Mouse (Mus musculus): ENCODE measurements around the gene Ddx39b.

Ddx39b gene

DNA sequence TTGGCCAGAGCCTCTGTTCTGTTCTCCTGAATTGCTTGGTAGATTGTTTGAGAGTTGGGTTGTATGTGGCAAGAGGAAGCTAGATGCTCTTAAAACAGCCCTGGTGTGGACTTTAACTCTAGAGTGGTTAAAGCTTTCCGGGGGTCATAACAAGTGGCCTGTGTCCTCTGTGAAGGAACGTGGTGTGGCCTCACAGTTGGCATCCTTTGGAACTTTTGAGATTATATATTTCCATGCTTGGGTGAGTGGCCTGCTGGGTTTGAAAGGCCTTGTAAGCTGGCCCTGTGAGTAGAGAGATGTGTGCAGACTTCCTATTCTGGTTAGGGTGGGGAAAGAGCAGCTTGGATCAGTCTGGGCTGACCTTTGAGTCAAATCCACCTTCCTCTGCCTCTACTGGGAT is 3.5 kb downstream of the Ddx39b start:
- no peak for DNase-seq (ENCODE audit: low spot score)

DNA sequence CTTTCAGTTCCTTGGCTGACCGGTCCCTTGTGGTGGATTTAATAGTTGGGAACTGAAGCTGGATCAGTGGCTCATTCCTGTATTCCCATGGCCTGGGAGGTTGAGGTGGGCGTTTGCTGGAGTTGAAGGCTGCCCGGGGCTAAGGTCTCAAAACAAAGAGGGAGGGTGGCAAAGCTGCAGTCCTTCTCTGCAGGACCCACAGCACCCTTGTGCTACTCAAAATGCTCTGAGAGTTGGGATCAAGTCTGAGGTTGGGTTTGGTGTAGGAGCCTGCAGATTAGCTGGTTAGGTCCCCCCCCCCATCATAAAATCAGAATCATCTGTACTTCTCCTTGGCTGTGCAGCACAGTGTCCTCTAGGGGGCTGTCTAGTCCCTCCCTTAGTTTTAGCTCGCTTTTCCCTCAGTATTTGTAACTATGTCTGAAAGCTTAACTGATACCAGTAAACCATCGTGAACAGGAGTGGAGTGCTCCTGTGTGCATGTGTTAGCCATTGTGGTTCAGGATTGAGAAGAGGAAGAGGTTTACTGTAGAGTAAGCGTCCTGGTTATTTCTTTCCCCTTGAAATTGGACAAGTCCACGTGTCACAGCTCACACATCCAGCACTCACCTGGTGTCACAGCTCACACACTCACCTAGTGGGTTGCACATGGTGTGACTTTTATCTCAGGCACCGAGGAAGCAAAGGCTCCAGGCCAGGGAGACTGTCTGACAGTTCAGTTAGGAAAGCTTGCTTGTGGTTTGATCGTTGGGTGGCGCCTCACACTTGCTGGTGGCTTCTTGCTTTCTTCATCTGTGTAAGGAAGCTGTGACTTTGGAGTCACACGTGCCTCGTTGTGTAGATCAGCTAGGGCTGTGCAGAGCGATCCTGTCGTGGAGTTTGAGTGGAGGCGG is 4.4 kb downstream of the Ddx39b start:
- DNase-seq (ENCODE audit: low spot score): no peak

GRCm38 (mm10) chr17:35247144-35247543 is 5.6 kb downstream of the Ddx39b start:
- DNase-seq (ENCODE audit: low spot score): no peak

- no peak for DNase-seq (ENCODE audit: low spot score)
Observed at GRCm38 (mm10) chr17:35248986-35249385, 7.4 kb downstream of the Ddx39b start.

- DNase-seq (ENCODE audit: low spot score): no peak
Observed at GRCm38 (mm10) chr17:35249451-35250197, 8.1 kb downstream of the Ddx39b start.

DNA sequence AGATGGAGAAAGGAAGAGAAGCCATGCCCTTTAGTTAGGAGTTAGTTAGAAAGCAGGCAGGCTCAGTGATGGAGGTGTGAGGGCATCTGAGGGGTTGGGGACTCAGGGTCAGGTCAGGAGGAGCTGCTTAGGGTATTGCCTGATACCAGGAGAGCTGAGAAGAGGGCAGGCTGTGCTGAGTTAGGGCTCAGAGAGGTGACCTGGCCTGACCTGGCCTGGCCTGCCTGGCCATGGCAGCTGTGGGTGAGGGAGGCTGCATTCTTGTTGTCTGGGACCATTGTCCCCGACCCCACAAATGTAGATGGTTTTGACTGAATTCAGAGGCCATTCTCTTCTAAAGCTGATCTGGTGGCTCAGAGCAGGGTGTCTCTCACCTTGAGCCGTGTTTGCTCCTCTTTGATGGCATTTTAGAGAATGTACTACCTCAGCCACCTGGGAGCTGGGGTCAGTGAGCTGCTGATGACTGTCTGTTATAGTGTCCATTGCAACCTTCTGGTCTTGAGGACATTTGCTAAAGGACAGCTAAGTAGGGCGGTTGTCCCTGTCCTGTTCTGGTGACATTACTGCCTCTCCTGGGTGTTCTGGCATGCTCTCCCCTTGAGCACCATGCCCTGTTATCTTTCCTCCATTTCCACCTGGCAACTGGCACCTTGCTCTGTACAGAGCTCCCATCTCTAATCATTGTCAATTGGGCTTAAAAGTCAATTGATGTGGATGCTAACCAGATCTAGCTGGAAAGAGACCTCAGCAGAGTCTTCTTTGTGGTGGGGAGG is 9.0 kb downstream of the Ddx39b start:
- DNase-seq (ENCODE audit: low spot score): no peak

- no peak for DNase-seq (ENCODE audit: low spot score)
Observed at GRCm38 (mm10) chr17:35251162-35251719, 9.7 kb downstream of the Ddx39b start.

GRCm38 (mm10) chr17:35251981-35252380 is 10.4 kb downstream of the Ddx39b start:
- no peak for DNase-seq (ENCODE audit: low spot score)

DNA sequence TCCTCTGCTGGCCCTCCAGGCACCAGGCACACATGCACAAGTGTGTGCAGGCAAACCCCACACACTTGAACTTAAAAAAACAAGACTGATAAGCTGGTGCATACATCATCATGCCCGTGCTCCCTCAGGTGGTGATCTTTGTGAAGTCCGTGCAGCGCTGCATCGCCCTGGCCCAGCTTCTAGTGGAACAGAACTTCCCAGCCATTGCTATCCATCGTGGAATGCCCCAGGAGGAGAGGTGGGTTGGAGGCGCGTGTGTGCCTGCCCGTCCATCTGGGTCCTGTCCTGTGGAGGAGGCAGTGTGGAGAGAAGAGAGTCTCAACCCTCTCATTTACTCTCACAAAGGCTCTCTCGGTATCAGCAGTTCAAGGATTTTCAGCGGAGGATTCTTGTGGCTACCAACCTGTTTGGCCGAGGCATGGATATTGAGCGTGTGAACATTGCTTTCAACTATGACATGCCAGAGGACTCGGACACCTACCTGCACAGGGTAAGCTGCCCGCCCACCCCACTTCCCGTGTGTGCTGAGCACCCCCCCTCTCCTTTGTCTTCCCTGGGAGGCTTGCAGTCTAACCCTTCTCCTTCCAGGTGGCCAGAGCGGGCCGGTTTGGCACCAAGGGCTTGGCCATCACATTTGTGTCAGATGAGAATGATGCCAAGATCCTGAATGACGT is 11.2 kb downstream of the Ddx39b start:
- DNase-seq (ENCODE audit: low spot score): no peak

DNA sequence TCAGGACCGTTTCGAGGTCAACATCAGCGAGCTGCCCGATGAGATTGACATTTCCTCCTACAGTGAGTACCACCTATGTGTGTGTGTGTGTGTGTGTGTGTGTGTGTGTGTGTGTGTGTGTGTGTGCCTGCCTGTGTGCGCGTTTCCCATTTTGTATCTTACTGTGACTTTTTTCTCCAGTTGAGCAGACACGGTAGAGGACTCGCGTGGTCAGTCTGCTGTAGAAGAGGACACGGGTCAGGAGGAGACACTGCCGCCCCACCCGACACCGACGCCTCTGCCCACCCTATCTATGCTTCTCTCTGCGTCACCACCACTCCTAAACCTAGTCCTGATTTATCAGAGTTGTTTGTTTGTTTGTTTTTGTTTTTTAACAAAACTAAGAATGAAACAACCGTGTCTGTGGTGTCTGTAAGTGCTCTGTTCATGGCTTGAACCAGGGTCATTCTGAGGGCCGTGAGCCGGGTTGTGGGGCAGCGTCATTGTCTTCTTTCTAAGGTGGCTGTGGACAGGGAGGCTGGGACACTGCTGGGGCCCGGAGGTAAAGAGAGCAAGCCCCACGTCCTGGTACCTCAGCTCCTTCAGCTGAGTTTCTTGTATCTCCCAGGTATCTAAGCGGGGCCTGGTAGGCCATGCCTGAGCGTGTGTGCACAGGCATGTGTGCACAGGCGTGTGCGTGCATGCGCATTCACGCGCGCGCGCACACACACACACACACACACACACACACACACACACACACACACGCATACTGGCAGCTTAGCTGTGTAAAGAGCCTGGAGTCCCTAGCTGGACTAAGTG is 11.9 kb downstream of the Ddx39b start:
- no peak for DNase-seq (ENCODE audit: low spot score)

DNA sequence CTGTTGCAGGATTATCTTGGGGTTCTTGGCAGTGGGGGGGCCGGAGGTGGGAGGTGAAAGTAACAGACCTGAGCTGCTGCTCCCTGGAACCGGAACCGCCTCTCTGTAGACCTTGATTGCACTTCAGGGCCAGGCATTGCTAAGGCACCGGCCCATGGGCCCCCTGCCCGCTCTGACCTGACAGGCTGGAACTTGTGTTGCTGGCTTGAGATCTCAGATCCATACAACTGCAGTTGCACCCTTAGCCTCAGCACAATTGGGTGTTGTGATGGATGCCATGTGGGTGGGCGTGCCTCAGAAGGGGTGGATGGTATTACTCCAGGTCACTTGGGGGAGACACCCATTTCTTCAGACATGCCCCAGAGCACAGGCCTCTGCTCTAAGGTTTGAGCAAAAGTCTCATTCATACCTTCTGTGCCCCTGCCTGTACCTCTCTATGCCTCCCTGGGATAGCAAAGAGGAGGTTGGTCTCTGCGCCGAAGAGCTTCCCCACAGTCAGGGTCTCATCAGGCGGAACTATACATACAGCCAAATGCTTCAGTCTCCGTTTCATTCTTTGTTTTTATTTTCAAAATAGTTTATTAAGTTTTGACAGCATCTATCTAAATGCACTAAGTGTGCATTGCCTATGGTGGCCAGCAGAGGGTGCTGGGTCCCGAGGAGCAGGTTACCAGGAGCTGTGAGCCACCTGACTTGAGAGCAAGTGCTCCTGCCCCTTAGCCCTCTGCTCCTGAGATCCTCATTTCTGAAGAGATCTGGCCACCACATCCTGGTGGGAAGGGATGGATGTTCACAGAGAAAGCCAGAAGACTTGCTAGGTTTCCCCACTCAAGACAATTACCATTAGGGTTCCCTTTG is 12.9 kb downstream of the Ddx39b start:
- DNase-seq (ENCODE audit: low spot score): peak; percentile 70

DNA sequence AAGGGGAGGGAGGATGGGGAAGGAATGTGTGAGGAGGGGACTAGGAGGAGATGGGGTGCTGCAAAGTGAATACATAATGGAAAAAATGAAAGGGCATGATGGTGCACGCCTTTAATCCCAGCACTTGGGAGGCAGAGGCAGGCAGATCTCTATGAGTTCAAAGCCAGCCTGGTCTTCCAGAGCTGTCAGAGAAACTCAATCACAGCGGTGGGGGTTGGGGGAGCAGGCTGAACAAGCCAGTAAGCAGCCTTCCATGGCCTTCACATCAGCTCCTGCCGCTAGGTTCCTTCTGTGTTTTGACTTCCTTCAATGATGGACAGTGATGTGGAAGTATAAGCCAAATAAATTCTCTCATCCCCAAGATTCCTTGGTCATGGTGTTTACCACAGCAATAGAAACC is 13.8 kb downstream of the Ddx39b start:
- no peak for DNase-seq (ENCODE audit: low spot score)

GRCm38 (mm10) chr17:35255704-35256103 is 14.2 kb downstream of the Ddx39b start:
- DNase-seq (ENCODE audit: low spot score): no peak

- DNase-seq (ENCODE audit: low spot score): no peak
Observed at GRCm38 (mm10) chr17:35257378-35257777, 15.8 kb downstream of the Ddx39b start.

- peak; percentile 93 for DNase-seq (ENCODE audit: low spot score)
Observed at GRCm38 (mm10) chr17:35257824-35258491, 16.4 kb downstream of the Ddx39b start.

GRCm38 (mm10) chr17:35258492-35259478 is 17.2 kb downstream of the Ddx39b start:
- DNase-seq (ENCODE audit: low spot score): peak; percentile 53

DNA sequence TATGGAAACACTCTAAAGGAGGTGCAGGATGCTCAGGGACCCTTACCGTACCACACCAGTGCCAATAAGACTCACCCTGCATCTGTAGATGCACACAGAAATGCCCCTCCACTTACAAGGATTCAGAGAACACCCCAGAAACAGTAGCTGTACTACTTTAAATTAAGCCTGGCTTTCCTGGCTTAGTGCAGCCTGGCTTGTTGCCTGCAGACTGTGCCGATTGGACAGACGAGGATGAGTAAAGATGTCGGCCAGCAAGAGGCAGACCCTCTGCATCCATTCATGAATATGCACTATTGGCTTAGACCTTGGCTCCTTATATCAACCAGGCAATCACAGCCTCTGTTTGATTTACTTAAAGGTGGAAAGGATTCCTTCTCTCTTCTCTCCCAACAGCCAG is 18.1 kb downstream of the Ddx39b start:
- no peak for DNase-seq (ENCODE audit: low spot score)

- no peak for DNase-seq (ENCODE audit: low spot score)
Observed at GRCm38 (mm10) chr17:35261651-35262050, 20.1 kb downstream of the Ddx39b start.

Data from urinary bladder, postnatal 14 days (tissue).